Mouse (Mus musculus) neural tube, embryonic 13.5 days (tissue): ENCODE data around the gene B3gnt9. TPM values are rescaled to one million over a fixed set of nuclear protein-coding genes. Genes with fewer than 3 reads are reported as not detected.

Experiments
- ATAC-seq: fragments of 200-750 bp; cut with Nextera tagmentation; 2 replicates; pipeline ENCODE4 v1.8.0; 2017; ENCODE audit warnings: low read depth, mild to moderate bottlenecking, moderate TSS enrichment, moderate library complexity
- H3K27ac ChIP-seq: fragments of 300-500 bp; sonication (generic); replicated peaks from 2 replicates; pipeline ENCODE4 v1.5.1; 2015; ENCODE audit warnings: moderate library complexity, mild to moderate bottlenecking, inconsistent platforms
- H3K27me3 ChIP-seq: fragments of 300-500 bp; sonication (generic); 2 replicates; pipeline ENCODE4 v1.6.1; 2015; ENCODE audit warnings: mild to moderate bottlenecking, inconsistent platforms
- H3K36me3 ChIP-seq: fragments of 300-500 bp; sonication (generic); 2 replicates; pipeline ENCODE4 v1.6.1; 2015; ENCODE audit warnings: mild to moderate bottlenecking, inconsistent platforms
- H3K4me1 ChIP-seq: fragments of 300-500 bp; sonication (generic); replicated peaks from 2 replicates; pipeline ENCODE4 v1.6.1; 2015; ENCODE audit warnings: inconsistent platforms
- H3K4me2 ChIP-seq: fragments of 300-500 bp; sonication (generic); 2 replicates; pipeline ENCODE4 v1.6.1; 2015; ENCODE audit warnings: inconsistent platforms, mild to moderate bottlenecking, moderate library complexity
- H3K4me3 ChIP-seq: fragments of 300-500 bp; sonication (generic); 2 replicates; pipeline ENCODE4 v1.5.1; 2015; ENCODE audit warnings: mild to moderate bottlenecking, inconsistent platforms
- H3K9ac ChIP-seq: fragments of 300-500 bp; sonication (generic); 2 replicates; pipeline ENCODE4 v1.6.1; 2015; ENCODE audit warnings: moderate library complexity, mild to moderate bottlenecking, inconsistent platforms
- H3K9me3 ChIP-seq: fragments of 300-500 bp; sonication (generic); 2 replicates; pipeline ENCODE4 v1.6.1; 2016; ENCODE audit warnings: inconsistent platforms
- WGBS: fragments of 180-500 bp; shearing (Covaris S2); methylation state at CpG from one replicate; pipeline ENCODE4 v1.1.7; 2015; 5-methylcytosine and 5-hydroxymethylcytosine counted together
- polyA plus RNA-seq: library from polyadenylated mRNA; unstranded; fragments of >200 nt; fragmentation: Nextera tagmentation; extraction: Ambion mirVana; gene quantifications from 2 replicates; pipeline ENCODE4 v1.2.1, GENCODE M21; 2015

Gene B3gnt9
- polyA plus RNA-seq, 1 experiment from 2014 or later: 7.4 TPM

GRCm38 (mm10) chr8:105278911-105279334 is 24.0 kb upstream of the B3gnt9 start:
- H3K4me1 ChIP-seq: peaks cover 34% of the 10 kb centered on the region
- peak; percentile 58; the same call in 1 of the 2 replicates for ATAC-seq
- no peak overlapping the region for H3K27ac ChIP-seq
- H3K36me3 ChIP-seq: peaks cover 39% of the 10 kb centered on the region
- WGBS: 2% methylated on average over 28 of the region's 28 CpGs
- H3K4me2 ChIP-seq: peak overlapping the region; percentile 50
- peak overlapping the region; percentile 17 for H3K4me3 ChIP-seq
- H3K9me3 ChIP-seq: no peaks in the 10 kb centered on the region
- H3K27me3 ChIP-seq: peaks cover 72% of the 10 kb centered on the region
- H3K9ac ChIP-seq: peak overlapping the region; percentile 31; the same call in 1 of the 2 replicates

GRCm38 (mm10) chr8:105276292-105277120 is 21.6 kb upstream of the B3gnt9 start:
- 2% methylated on average over 30 of the region's 30 CpGs for WGBS
- Histone ChIP-seq H3K27ac (no peak overlapping the region), H3K36me3 (peaks cover 15% of the 10 kb centered on the region), H3K9me3 (no peaks in the 10 kb centered on the region), H3K4me2 (peak overlapping the region; percentile 77), H3K4me1 (peaks cover 34% of the 10 kb centered on the region), H3K4me3 (peak overlapping the region; percentile 45), H3K27me3 (peaks cover 92% of the 10 kb centered on the region), H3K9ac (peak overlapping the region; percentile 75)
- peak; percentile 73 for ATAC-seq

GRCm38 (mm10) chr8:105275840-105276239 is 20.9 kb upstream of the B3gnt9 start, which contains the start of gene Nol3:
Nol3 (plus strand) TSS chr8:105276140.
- Histone ChIP-seq H3K27ac (no peak within 1 kb of the TSS), H3K9ac (peak within 1 kb of the TSS; percentile 75), H3K4me3 (peak within 1 kb of the TSS; percentile 45), H3K36me3 (peaks cover 11% of the 10 kb centered on the region; the same call in 1 of the 2 replicates), H3K4me1 (peaks cover 38% of the 10 kb centered on the region), H3K9me3 (no peaks in the 10 kb centered on the region), H3K27me3 (peaks cover 99% of the 10 kb centered on the region), H3K4me2 (peak within 1 kb of the TSS; percentile 77)
- ATAC-seq: no peak
- 2% methylated on average over 10 of the region's 10 CpGs for WGBS

DNA sequence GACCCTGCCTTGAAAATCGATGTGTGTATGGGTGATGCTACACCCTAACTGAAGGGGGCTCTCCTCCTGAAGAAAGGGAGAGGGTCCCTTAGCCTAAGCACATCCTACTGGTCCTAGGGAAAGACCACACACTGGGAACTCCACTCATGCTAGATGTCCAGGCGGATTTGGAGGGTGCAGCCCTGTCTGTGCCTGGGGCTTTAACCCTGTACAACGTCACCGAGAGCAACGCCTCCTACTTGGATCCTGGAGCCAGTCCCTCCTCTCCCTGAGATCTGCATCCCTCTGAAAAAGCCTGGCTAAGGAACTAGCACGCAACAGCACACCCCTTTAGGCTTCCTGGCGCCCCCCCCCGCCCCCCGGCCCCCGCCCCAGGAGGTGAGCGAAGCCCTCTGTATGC is 20.4 kb upstream of the B3gnt9 start:
- peak overlapping the region; percentile 77 for H3K4me2 ChIP-seq
- peaks cover 99% of the 10 kb centered on the region for H3K27me3 ChIP-seq
- H3K9ac ChIP-seq: no peak overlapping the region
- WGBS: 5% methylated on average over 11 of the region's 11 CpGs
- H3K36me3 ChIP-seq: peaks cover 8% of the 10 kb centered on the region; the same call in 1 of the 2 replicates
- H3K9me3 ChIP-seq: no peaks in the 10 kb centered on the region
- no peak overlapping the region for H3K4me3 ChIP-seq
- H3K4me1 ChIP-seq: peaks cover 43% of the 10 kb centered on the region
- no peak for ATAC-seq
- H3K27ac ChIP-seq: no peak overlapping the region

DNA sequence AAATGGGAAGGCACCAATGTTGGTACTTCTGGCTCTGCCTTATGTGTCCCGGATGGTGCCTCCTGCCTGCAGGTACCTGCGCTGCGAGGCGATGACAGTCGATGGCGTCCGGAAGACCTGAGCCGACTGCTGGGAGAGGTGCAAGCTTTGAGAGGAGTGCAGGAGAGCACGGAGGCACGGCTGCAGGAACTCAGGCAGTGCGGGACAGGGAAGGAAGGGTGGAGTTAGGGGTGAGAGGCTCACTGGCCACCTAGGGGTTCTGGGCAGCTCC is 15.9 kb upstream of the B3gnt9 start:
- H3K27ac ChIP-seq: no peak overlapping the region
- H3K4me1 ChIP-seq: peaks cover 41% of the 10 kb centered on the region
- no peak for ATAC-seq
- 0 out of 2 replicates have a peak overlapping the region, but pooled peaks have one; percentile 0 for H3K4me3 ChIP-seq
- 0 out of 2 replicates have a peak overlapping the region, but pooled peaks have one; percentile 4 for H3K9ac ChIP-seq
- peak overlapping the region; percentile 9; the same call in 1 of the 2 replicates for H3K4me2 ChIP-seq
- no peaks in the 10 kb centered on the region for H3K36me3 ChIP-seq
- peaks cover 99% of the 10 kb centered on the region for H3K27me3 ChIP-seq
- H3K9me3 ChIP-seq: no peaks in the 10 kb centered on the region
- WGBS: under 1% methylated on average over 11 of the region's 11 CpGs

GRCm38 (mm10) chr8:105270101-105270915 is 15.4 kb upstream of the B3gnt9 start:
- peak overlapping the region; percentile 74 for H3K4me2 ChIP-seq
- no peak overlapping the region for H3K27ac ChIP-seq
- peaks cover 35% of the 10 kb centered on the region for H3K4me1 ChIP-seq
- ATAC-seq: no peak
- 2% methylated on average over 39 of the region's 39 CpGs for WGBS
- H3K9ac ChIP-seq: peak overlapping the region; percentile 65
- peak overlapping the region; percentile 47 for H3K4me3 ChIP-seq
- H3K9me3 ChIP-seq: no peaks in the 10 kb centered on the region
- H3K36me3 ChIP-seq: no peaks in the 10 kb centered on the region
- H3K27me3 ChIP-seq: peaks cover 99% of the 10 kb centered on the region

DNA sequence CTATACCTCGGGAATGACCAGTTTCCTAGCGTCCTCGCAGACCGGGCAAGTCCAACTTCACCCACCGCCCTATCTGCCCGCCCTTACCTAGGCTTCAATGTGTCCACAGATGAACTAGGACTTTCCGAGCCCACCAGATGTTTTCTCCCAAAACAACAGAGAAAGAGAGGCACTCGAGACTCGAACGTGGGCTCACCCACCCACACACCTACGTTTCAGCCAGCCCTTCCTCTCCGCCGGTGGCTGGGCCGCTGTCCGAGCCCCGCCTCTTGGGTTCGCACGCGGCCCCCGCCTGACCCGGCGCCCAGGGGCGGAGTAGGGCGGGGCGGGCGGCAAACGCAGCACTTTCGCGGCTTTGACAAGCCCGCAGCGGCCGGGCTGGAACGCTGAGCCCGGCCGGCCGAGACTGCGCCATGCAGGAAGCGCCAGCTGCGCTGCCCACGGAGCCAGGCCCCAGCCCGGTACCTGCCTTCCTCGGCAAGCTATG is 14.6 kb upstream of the B3gnt9 start, which contains the start of gene Hsf4:
TSS of gene Hsf4 (plus strand) at position 341 of the 487 bp plus-strand sequence.
- peak within 1 kb of the TSS; percentile 67 for H3K27ac ChIP-seq
- WGBS: under 1% methylated on average over 42 of the region's 42 CpGs
- ATAC-seq: no peak
- no peaks in the 10 kb centered on the region for H3K9me3 ChIP-seq
- peak within 1 kb of the TSS; percentile 47 for H3K4me3 ChIP-seq
- H3K9ac ChIP-seq: peak within 1 kb of the TSS; percentile 65
- no peaks in the 10 kb centered on the region for H3K36me3 ChIP-seq
- peaks cover 99% of the 10 kb centered on the region for H3K27me3 ChIP-seq
- peak within 1 kb of the TSS; percentile 74 for H3K4me2 ChIP-seq
- peaks cover 38% of the 10 kb centered on the region for H3K4me1 ChIP-seq

DNA sequence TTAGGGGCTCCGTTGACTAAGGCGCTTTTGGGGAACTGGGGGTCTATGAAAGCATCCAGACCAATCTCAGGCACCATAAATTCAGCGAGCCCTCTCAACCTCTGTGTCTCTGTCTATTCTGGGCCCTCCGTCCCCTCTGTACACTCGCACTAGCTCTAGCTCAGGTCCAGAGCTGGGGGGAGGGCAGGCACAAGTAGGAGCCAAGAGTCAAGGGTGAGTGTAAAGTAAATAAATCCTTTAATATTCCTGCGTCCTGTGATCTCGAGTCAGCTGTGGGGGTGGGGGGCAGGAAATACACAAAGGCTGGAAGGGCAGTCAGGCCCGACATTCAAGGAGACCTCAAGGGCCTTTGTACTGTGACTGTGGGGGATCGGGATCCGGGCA is 14.1 kb upstream of the B3gnt9 start:
- H3K4me1 ChIP-seq: peaks cover 41% of the 10 kb centered on the region
- no peaks in the 10 kb centered on the region for H3K36me3 ChIP-seq
- no peaks in the 10 kb centered on the region for H3K9me3 ChIP-seq
- peak overlapping the region; percentile 47 for H3K4me3 ChIP-seq
- peak; percentile 41 for ATAC-seq
- under 1% methylated on average over 10 of the region's 10 CpGs for WGBS
- no peak overlapping the region for H3K27ac ChIP-seq
- peak overlapping the region; percentile 74 for H3K4me2 ChIP-seq
- peaks cover 97% of the 10 kb centered on the region for H3K27me3 ChIP-seq
- peak overlapping the region; percentile 65 for H3K9ac ChIP-seq

DNA sequence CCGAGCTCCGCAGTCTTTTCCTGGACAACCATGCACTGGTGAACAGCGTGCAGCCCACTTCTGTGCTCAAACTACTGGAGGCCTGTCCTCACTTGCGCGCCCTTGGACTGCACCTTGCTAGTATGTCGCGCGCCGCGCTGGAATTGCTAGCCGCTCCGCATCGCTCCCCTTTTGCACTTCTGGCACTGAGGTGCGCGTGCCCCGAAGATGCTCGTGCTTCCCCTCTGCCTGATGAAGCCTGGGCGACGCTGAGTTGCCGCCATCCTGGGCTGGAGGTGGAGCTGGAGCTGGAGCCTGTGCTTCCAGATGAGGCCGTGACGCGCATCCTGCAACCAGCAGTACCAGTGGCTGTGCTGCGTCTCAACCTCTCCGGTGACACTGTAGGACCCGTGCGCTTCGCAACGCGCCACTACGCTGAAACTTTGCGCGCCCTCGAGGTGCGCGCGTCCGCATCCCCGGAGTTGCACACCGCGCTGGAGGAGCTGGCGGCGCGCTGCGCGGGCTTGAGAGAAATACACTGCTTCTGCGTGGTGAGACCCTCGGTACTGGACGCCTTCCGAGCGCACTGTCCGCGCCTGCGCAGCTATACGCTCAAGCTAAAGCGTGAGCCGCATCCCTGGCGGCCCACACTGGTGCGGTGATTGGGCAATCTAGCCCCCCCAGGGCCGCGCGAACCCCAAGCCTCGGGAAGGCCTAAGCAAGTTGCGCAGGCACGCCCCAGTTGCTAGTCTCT is 13.6 kb upstream of the B3gnt9 start:
- peaks cover 45% of the 10 kb centered on the region for H3K4me1 ChIP-seq
- peak overlapping the region; percentile 47 for H3K4me3 ChIP-seq
- H3K27me3 ChIP-seq: peaks cover 97% of the 10 kb centered on the region
- H3K4me2 ChIP-seq: peak overlapping the region; percentile 74
- peak overlapping the region; percentile 65 for H3K9ac ChIP-seq
- H3K36me3 ChIP-seq: no peaks in the 10 kb centered on the region
- peak; percentile 87 for ATAC-seq
- under 1% methylated on average over 65 of the region's 65 CpGs for WGBS
- H3K9me3 ChIP-seq: no peaks in the 10 kb centered on the region
- peak overlapping the region; percentile 67 for H3K27ac ChIP-seq

- peaks cover 45% of the 10 kb centered on the region for H3K4me1 ChIP-seq
- H3K36me3 ChIP-seq: no peaks in the 10 kb centered on the region
- WGBS: 6% methylated on average over 13 of the region's 13 CpGs
- no peak for ATAC-seq
- H3K9ac ChIP-seq: no peak overlapping the region
- no peak overlapping the region for H3K27ac ChIP-seq
- peaks cover 95% of the 10 kb centered on the region for H3K27me3 ChIP-seq
- no peak overlapping the region for H3K4me2 ChIP-seq
- no peaks in the 10 kb centered on the region for H3K9me3 ChIP-seq
- no peak overlapping the region for H3K4me3 ChIP-seq
These were observed 11.8 kb upstream of the B3gnt9 start for GRCm38 (mm10) chr8:105266775-105267174.

DNA sequence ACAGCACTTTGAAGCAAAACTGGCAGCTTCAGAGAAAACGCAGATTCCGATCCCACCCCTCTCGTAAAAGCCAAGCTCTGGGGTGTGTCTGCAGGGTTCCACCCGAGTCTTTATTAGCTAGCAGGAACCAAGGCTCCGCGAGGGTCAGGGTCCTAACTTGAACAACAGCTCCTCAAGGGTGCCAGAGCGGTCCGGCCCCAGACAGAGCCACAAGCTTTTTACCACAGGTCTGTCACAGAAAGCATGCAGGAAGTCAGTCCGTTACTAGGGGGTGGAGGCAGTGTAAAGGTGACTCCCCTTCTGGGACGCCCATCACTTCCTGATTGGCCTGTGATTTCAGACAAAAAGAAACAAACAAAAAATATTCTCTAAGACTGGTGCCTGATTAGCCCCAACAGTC is 10.2 kb upstream of the B3gnt9 start:
- H3K4me1 ChIP-seq: peaks cover 33% of the 10 kb centered on the region
- H3K27me3 ChIP-seq: peaks cover 95% of the 10 kb centered on the region
- H3K9me3 ChIP-seq: no peaks in the 10 kb centered on the region
- H3K27ac ChIP-seq: no peak overlapping the region
- peak overlapping the region; percentile 75 for H3K4me2 ChIP-seq
- WGBS: 5% methylated on average over 10 of the region's 10 CpGs
- no peak for ATAC-seq
- peak overlapping the region; percentile 55 for H3K4me3 ChIP-seq
- no peaks in the 10 kb centered on the region for H3K36me3 ChIP-seq
- no peak overlapping the region for H3K9ac ChIP-seq
